Mouse (Mus musculus) adrenal gland, postnatal 10 days (tissue): ENCODE measurements at regions not wholly inside any gene's neighbourhood (a gene's known extent, or its start where the extent isn't known, plus 50 kb on each side); places are given as distances from the start of the nearest gene placed in this dataset.
"Not testable (repeated sequence)": the region's sequence is repeated elsewhere in the genome, so short reads cannot be mapped to it uniquely, and the experiment has no call there.

Experiments used
- DNase-seq: peaks from one replicate; pipeline ENCODE4 v3.0.0; 2021; ENCODE audit warnings: mixed read lengths

GRCm38 (mm10) chr8:18005660-18006059, 972.4 kb downstream of the Defb40 start:
- DNase-seq: no peak

GRCm38 (mm10) chr8:18000750-18001149, 977.3 kb downstream of the Defb40 start:
- DNase-seq: no peak

- no peak for DNase-seq
These were observed 993.3 kb downstream of the Defb40 start for GRCm38 (mm10) chr8:17984779-17985178.

GRCm38 (mm10) chr8:17948848-17949247, 1029.2 kb downstream of the Defb40 start:
- DNase-seq: no peak

- DNase-seq: no peak
These were observed 1029.8 kb downstream of the Defb40 start for GRCm38 (mm10) chr8:17948053-17948834.

- no peak for DNase-seq
These were observed 1043.4 kb downstream of the Defb40 start for GRCm38 (mm10) chr8:17934696-17935095.

- DNase-seq: no peak
These were observed 1068.7 kb downstream of the Defb40 start for GRCm38 (mm10) chr8:17909316-17909715.

- DNase-seq: not testable (repeated sequence)
These were observed 1089.5 kb downstream of the Defb40 start for GRCm38 (mm10) chr8:17888598-17888997.

- DNase-seq: no peak
These were observed 1114.7 kb downstream of the Defb40 start for GRCm38 (mm10) chr8:17863388-17863787.
